Mouse (Mus musculus): ENCODE measurements around the gene Fryl. TPM values are rescaled to one million over a fixed set of nuclear protein-coding genes. Genes with fewer than 3 reads are reported as not detected.

Gene Fryl
- polyA plus RNA-seq, 1 experiment from 2014 or later, result 44.3 TPM

GRCm38 (mm10) chr5:73112331-73112730 lies 144.1 kb downstream of the Fryl start:
- Histone ChIP-seq H3K9me3 (ENCODE audit: control insufficient read depth, low read length) (no peaks in the 10 kb centered on the region), H3K27ac (ENCODE audit: low read depth, low read length) (no peak overlapping the region), H3K27me3 (ENCODE audit: control insufficient read depth, insufficient read depth, low read length) (no peaks in the 10 kb centered on the region), H3K4me2 (replicated peaks; ENCODE audit: low read depth, low read length) (no peak overlapping the region), H3K4me1 (ENCODE audit: control insufficient read depth, insufficient read depth, low read length) (no peaks in the 10 kb centered on the region), H3K9ac (ENCODE audit: low read depth, low read length) (no peak overlapping the region), H3K36me3 (ENCODE audit: control insufficient read depth, insufficient read depth, low read length) (peaks cover 34% of the 10 kb centered on the region; the same call in 1 of the 2 replicates), H3K4me3 (ENCODE audit: low read length) (no peak overlapping the region)
- ATAC-seq (ENCODE audit: low FRiP score, low TSS enrichment), result no peak
- WGBS, result 80% methylated on average over 13 of the region's 13 CpGs

- Histone ChIP-seq H3K4me2 (replicated peaks; ENCODE audit: low read depth, low read length) (no peak overlapping the region), H3K9me3 (ENCODE audit: control insufficient read depth, low read length) (no peaks in the 10 kb centered on the region), H3K4me3 (ENCODE audit: low read length) (no peak overlapping the region), H3K27ac (ENCODE audit: low read depth, low read length) (no peak overlapping the region), H3K36me3 (ENCODE audit: control insufficient read depth, insufficient read depth, low read length) (peaks cover 62% of the 10 kb centered on the region), H3K9ac (ENCODE audit: low read depth, low read length) (no peak overlapping the region), H3K27me3 (ENCODE audit: control insufficient read depth, insufficient read depth, low read length) (no peaks in the 10 kb centered on the region), H3K4me1 (ENCODE audit: control insufficient read depth, insufficient read depth, low read length) (no peaks in the 10 kb centered on the region)
- ATAC-seq (ENCODE audit: low FRiP score, low TSS enrichment), result no peak
- 90% methylated on average over 7 of the region's 7 CpGs for WGBS
Measured at GRCm38 (mm10) chr5:73103657-73104056, 152.8 kb downstream of the Fryl start.

GRCm38 (mm10) chr5:73102342-73102989 lies 154.0 kb downstream of the Fryl start:
- Histone ChIP-seq H3K36me3 (ENCODE audit: control insufficient read depth, insufficient read depth, low read length) (peaks cover 63% of the 10 kb centered on the region), H3K9ac (ENCODE audit: low read depth, low read length) (no peak overlapping the region), H3K27ac (ENCODE audit: low read depth, low read length) (0 out of 2 replicates have a peak overlapping the region, but pooled peaks have one; percentile 32), H3K9me3 (ENCODE audit: control insufficient read depth, low read length) (no peaks in the 10 kb centered on the region), H3K4me2 (replicated peaks; ENCODE audit: low read depth, low read length) (no peak overlapping the region), H3K4me1 (ENCODE audit: control insufficient read depth, insufficient read depth, low read length) (no peaks in the 10 kb centered on the region), H3K27me3 (ENCODE audit: control insufficient read depth, insufficient read depth, low read length) (no peaks in the 10 kb centered on the region), H3K4me3 (ENCODE audit: low read length) (no peak overlapping the region)
- ATAC-seq (ENCODE audit: low FRiP score, low TSS enrichment), result peak; percentile 89
- 44% methylated on average over 10 of the region's 10 CpGs for WGBS

GRCm38 (mm10) chr5:73092236-73092635 lies 164.2 kb downstream of the Fryl start:
- H3K9me3 ChIP-seq (ENCODE audit: control insufficient read depth, low read length), result no peaks in the 10 kb centered on the region
- no peak overlapping the region for H3K27ac ChIP-seq (ENCODE audit: low read depth, low read length)
- no peak overlapping the region for H3K4me3 ChIP-seq (ENCODE audit: low read length)
- H3K4me2 ChIP-seq (replicated peaks; ENCODE audit: low read depth, low read length), result no peak overlapping the region
- H3K4me1 ChIP-seq (ENCODE audit: control insufficient read depth, insufficient read depth, low read length), result no peaks in the 10 kb centered on the region
- H3K9ac ChIP-seq (ENCODE audit: low read depth, low read length), result no peak overlapping the region
- H3K27me3 ChIP-seq (ENCODE audit: control insufficient read depth, insufficient read depth, low read length), result no peaks in the 10 kb centered on the region
- H3K36me3 ChIP-seq (ENCODE audit: control insufficient read depth, insufficient read depth, low read length), result peaks cover 56% of the 10 kb centered on the region
- 26% methylated on average over 8 of the region's 8 CpGs for whole genome bisulfite sequencing
- ATAC-seq (ENCODE audit: low FRiP score, low TSS enrichment), result no peak

- H3K4me2 ChIP-seq (replicated peaks; ENCODE audit: low read depth, low read length), result no peak overlapping the region
- H3K9ac ChIP-seq (ENCODE audit: low read depth, low read length), result no peak overlapping the region
- WGBS, result 94% methylated on average over 17 of the region's 17 CpGs
- no peak for ATAC-seq (ENCODE audit: low FRiP score, low TSS enrichment)
- H3K36me3 ChIP-seq (ENCODE audit: control insufficient read depth, insufficient read depth, low read length), result peaks cover 47% of the 10 kb centered on the region
- no peak overlapping the region for H3K27ac ChIP-seq (ENCODE audit: low read depth, low read length)
- H3K27me3 ChIP-seq (ENCODE audit: control insufficient read depth, insufficient read depth, low read length), result no peaks in the 10 kb centered on the region
- no peaks in the 10 kb centered on the region for H3K9me3 ChIP-seq (ENCODE audit: control insufficient read depth, low read length)
- no peak overlapping the region for H3K4me3 ChIP-seq (ENCODE audit: low read length)
- H3K4me1 ChIP-seq (ENCODE audit: control insufficient read depth, insufficient read depth, low read length), result no peaks in the 10 kb centered on the region
Measured at GRCm38 (mm10) chr5:73089158-73089557, 167.3 kb downstream of the Fryl start.

- Histone ChIP-seq H3K36me3 (ENCODE audit: control insufficient read depth, insufficient read depth, low read length) (peaks cover 54% of the 10 kb centered on the region), H3K4me3 (ENCODE audit: low read length) (no peak overlapping the region), H3K27ac (ENCODE audit: low read depth, low read length) (no peak overlapping the region), H3K4me2 (replicated peaks; ENCODE audit: low read depth, low read length) (no peak overlapping the region), H3K9ac (ENCODE audit: low read depth, low read length) (no peak overlapping the region), H3K9me3 (ENCODE audit: control insufficient read depth, low read length) (no peaks in the 10 kb centered on the region), H3K4me1 (ENCODE audit: control insufficient read depth, insufficient read depth, low read length) (no peaks in the 10 kb centered on the region), H3K27me3 (ENCODE audit: control insufficient read depth, insufficient read depth, low read length) (no peaks in the 10 kb centered on the region)
- 89% methylated on average over 5 of the region's 5 CpGs for WGBS
- no peak for ATAC-seq (ENCODE audit: low FRiP score, low TSS enrichment)
Measured at GRCm38 (mm10) chr5:73081496-73081895, 174.9 kb downstream of the Fryl start.

GRCm38 (mm10) chr5:73079801-73080200 lies 176.6 kb downstream of the Fryl start:
- Histone ChIP-seq H3K9me3 (ENCODE audit: control insufficient read depth, low read length) (no peaks in the 10 kb centered on the region), H3K36me3 (ENCODE audit: control insufficient read depth, insufficient read depth, low read length) (peaks cover 64% of the 10 kb centered on the region), H3K9ac (ENCODE audit: low read depth, low read length) (no peak overlapping the region), H3K27ac (ENCODE audit: low read depth, low read length) (no peak overlapping the region), H3K4me1 (ENCODE audit: control insufficient read depth, insufficient read depth, low read length) (no peaks in the 10 kb centered on the region), H3K27me3 (ENCODE audit: control insufficient read depth, insufficient read depth, low read length) (no peaks in the 10 kb centered on the region), H3K4me2 (replicated peaks; ENCODE audit: low read depth, low read length) (no peak overlapping the region), H3K4me3 (ENCODE audit: low read length) (no peak overlapping the region)
- ATAC-seq (ENCODE audit: low FRiP score, low TSS enrichment), result no peak
- 84% methylated on average over 5 of the region's 5 CpGs for WGBS

GRCm38 (mm10) chr5:73071319-73071718 lies 185.1 kb downstream of the Fryl start:
- H3K4me3 ChIP-seq (ENCODE audit: low read length), result no peak overlapping the region
- H3K9ac ChIP-seq (ENCODE audit: low read depth, low read length), result no peak overlapping the region
- 33% methylated on average over 15 of the region's 15 CpGs for WGBS
- peaks cover 73% of the 10 kb centered on the region for H3K36me3 ChIP-seq (ENCODE audit: control insufficient read depth, insufficient read depth, low read length)
- no peaks in the 10 kb centered on the region for H3K4me1 ChIP-seq (ENCODE audit: control insufficient read depth, insufficient read depth, low read length)
- no peak overlapping the region for H3K27ac ChIP-seq (ENCODE audit: low read depth, low read length)
- no peaks in the 10 kb centered on the region for H3K9me3 ChIP-seq (ENCODE audit: control insufficient read depth, low read length)
- no peaks in the 10 kb centered on the region for H3K27me3 ChIP-seq (ENCODE audit: control insufficient read depth, insufficient read depth, low read length)
- H3K4me2 ChIP-seq (replicated peaks; ENCODE audit: low read depth, low read length), result no peak overlapping the region
- 0 out of 2 replicates have a peak, but pooled peaks have one; percentile 26 for ATAC-seq (ENCODE audit: low FRiP score, low TSS enrichment)

GRCm38 (mm10) chr5:73066946-73067345 lies 189.5 kb downstream of the Fryl start:
- 52% methylated on average over 6 of the region's 6 CpGs for WGBS
- H3K4me3 ChIP-seq (ENCODE audit: low read length), result no peak overlapping the region
- H3K4me2 ChIP-seq (replicated peaks; ENCODE audit: low read depth, low read length), result no peak overlapping the region
- peaks cover 42% of the 10 kb centered on the region for H3K36me3 ChIP-seq (ENCODE audit: control insufficient read depth, insufficient read depth, low read length)
- no peaks in the 10 kb centered on the region for H3K27me3 ChIP-seq (ENCODE audit: control insufficient read depth, insufficient read depth, low read length)
- no peak overlapping the region for H3K27ac ChIP-seq (ENCODE audit: low read depth, low read length)
- no peak overlapping the region for H3K9ac ChIP-seq (ENCODE audit: low read depth, low read length)
- H3K9me3 ChIP-seq (ENCODE audit: control insufficient read depth, low read length), result no peaks in the 10 kb centered on the region
- ATAC-seq (ENCODE audit: low FRiP score, low TSS enrichment), result no peak
- 0 out of 2 replicates have a peak, but pooled peaks cover 4% of the 10 kb centered on the region for H3K4me1 ChIP-seq (ENCODE audit: control insufficient read depth, insufficient read depth, low read length)

Data from kidney, embryonic 14.5 days (tissue).